Mouse (Mus musculus) heart, postnatal 0 days (tissue): Measurements from ENCODE around the gene Tesk2. TPM values are rescaled to one million over a fixed set of nuclear protein-coding genes. Genes with fewer than 3 reads are reported as not detected.

ENCODE experiments used
- ATAC-seq: fragments of 200-750 bp; cut with Nextera tagmentation; 2 replicates; pipeline ENCODE4 v1.8.0; 2017; ENCODE audit warnings: low read depth, moderate number of reproducible peaks, moderate library complexity; ENCODE audit not compliant: insufficient read depth
- DNase-seq: peaks from one replicate; pipeline ENCODE4 v3.0.0-alpha.2; 2016; ENCODE audit warnings: low spot score
- H3K27ac ChIP-seq: fragments of 300-500 bp; sonication (generic); 2 replicates; pipeline ENCODE4 v1.5.1; 2014; ENCODE audit warnings: low read depth, mild to moderate bottlenecking
- H3K27me3 ChIP-seq: fragments of 300-500 bp; sonication (generic); 2 replicates; pipeline ENCODE4 v1.6.1; 2014; ENCODE audit warnings: low read length, mixed read lengths; ENCODE audit not compliant: control insufficient read depth, insufficient read depth
- H3K36me3 ChIP-seq: fragments of 300-500 bp; sonication (generic); replicated peaks from 2 replicates; pipeline ENCODE4 v1.6.1; 2014; ENCODE audit warnings: low read length, mixed read lengths; ENCODE audit not compliant: control insufficient read depth, insufficient read depth
- H3K4me1 ChIP-seq: fragments of 300-500 bp; sonication (generic); 2 replicates; pipeline ENCODE4 v1.6.1; 2014; ENCODE audit warnings: antibody characterized with exemption; ENCODE audit not compliant: control insufficient read depth, insufficient read depth
- H3K4me2 ChIP-seq: fragments of 300-500 bp; sonication (generic); 2 replicates; pipeline ENCODE4 v1.6.1; 2014; ENCODE audit warnings: low read depth, mild to moderate bottlenecking, low read length, moderate library complexity
- H3K4me3 ChIP-seq: fragments of 300-500 bp; sonication (generic); 2 replicates; pipeline ENCODE4 v1.5.1; 2014; ENCODE audit warnings: low read depth, low read length
- H3K9ac ChIP-seq: fragments of 300-500 bp; sonication (generic); replicated peaks from 2 replicates; pipeline ENCODE4 v1.6.1; 2014; ENCODE audit warnings: low read depth, low read length, mixed read lengths
- H3K9me3 ChIP-seq: fragments of 300-500 bp; sonication (generic); replicated peaks from 2 replicates; pipeline ENCODE4 v1.6.1; 2016; ENCODE audit warnings: low read length; ENCODE audit not compliant: control insufficient read depth
- CTCF ChIP-seq: IDR thresholded peaks from 2 replicates; pipeline ENCODE4 v1.5.1; 2016; ENCODE audit warnings: antibody characterized with exemption, control low read depth, low read depth
- EP300 ChIP-seq: IDR thresholded peaks from 2 replicates; pipeline ENCODE4 v1.6.1; 2016; ENCODE audit warnings: antibody characterized with exemption, low read depth
- WGBS: fragments of 180-500 bp; shearing (Covaris S2); extraction: QIAGEN DNeasy Blood & Tissue Kit; methylation state at CpG from one replicate; pipeline ENCODE4 v1.1.7; 2014; 5-methylcytosine and 5-hydroxymethylcytosine counted together
- polyA plus RNA-seq: library from polyadenylated mRNA; unstranded; fragments of >200 nt; fragmentation: Nextera tagmentation; extraction: Ambion mirVana; gene quantifications from 2 replicates; pipeline ENCODE4 v1.2.1, GENCODE M21; 2015
- total RNA-seq: library from RNA; depleted of rRNA; stranded (reverse); fragments of >200 nt; gene quantifications from 2 replicates; pipeline ENCODE4 v1.2.3, GENCODE M21; 2014; ENCODE audit warnings: low replicate concordance

Gene Tesk2
- total and polyA plus RNA-seq, 2 experiments from 2014 or later: 1.3 to 2.3 TPM

- Histone ChIP-seq H3K27ac (no peak overlapping the region), H3K9ac (no peak overlapping the region), H3K4me1 (no peaks in the 10 kb centered on the region), H3K27me3 (no peaks in the 10 kb centered on the region), H3K4me3 (no peak overlapping the region), H3K4me2 (no peak overlapping the region), H3K36me3 (no peaks in the 10 kb centered on the region), H3K9me3 (no peaks in the 10 kb centered on the region)
- ATAC-seq: no peak
- no peak for DNase-seq
- 79% methylated on average over 3 of the region's 3 CpGs for WGBS
- no peak for TF ChIP-seq EP300
- no peak for TF ChIP-seq CTCF
Measured at GRCm38 (mm10) chr4:116727401-116727800, 6.7 kb downstream of the Tesk2 start.

- TF ChIP-seq CTCF (no peak), EP300 (no peak)
- Histone ChIP-seq H3K4me3 (no peak overlapping the region), H3K9ac (no peak overlapping the region), H3K9me3 (no peaks in the 10 kb centered on the region), H3K4me1 (no peaks in the 10 kb centered on the region), H3K27ac (no peak overlapping the region), H3K27me3 (no peaks in the 10 kb centered on the region), H3K4me2 (no peak overlapping the region), H3K36me3 (no peaks in the 10 kb centered on the region)
- no peak for ATAC-seq
- WGBS: 92% methylated on average over 3 of the region's 3 CpGs
- no peak for DNase-seq
Measured at GRCm38 (mm10) chr4:116729532-116729931, 8.8 kb downstream of the Tesk2 start.

- no peak overlapping the region for H3K4me2 ChIP-seq
- no peaks in the 10 kb centered on the region for H3K27me3 ChIP-seq
- H3K27ac ChIP-seq: no peak overlapping the region
- no peak overlapping the region for H3K9ac ChIP-seq
- TF ChIP-seq EP300 (no peak), CTCF (no peak)
- no peaks in the 10 kb centered on the region for H3K36me3 ChIP-seq
- WGBS: 27% methylated on average over 9 of the region's 9 CpGs
- no peaks in the 10 kb centered on the region for H3K4me1 ChIP-seq
- H3K9me3 ChIP-seq: no peaks in the 10 kb centered on the region
- no peak overlapping the region for H3K4me3 ChIP-seq
- no peak for DNase-seq
- ATAC-seq: no peak
Measured at GRCm38 (mm10) chr4:116731077-116731476, 10.3 kb downstream of the Tesk2 start.

- 63% methylated on average over 5 of the region's 5 CpGs for WGBS
- Histone ChIP-seq H3K27ac (no peak overlapping the region), H3K4me3 (no peak overlapping the region), H3K4me1 (no peaks in the 10 kb centered on the region), H3K4me2 (no peak overlapping the region), H3K9ac (no peak overlapping the region), H3K9me3 (no peaks in the 10 kb centered on the region), H3K27me3 (no peaks in the 10 kb centered on the region), H3K36me3 (no peaks in the 10 kb centered on the region)
- ATAC-seq: no peak
- no peak for DNase-seq
- TF ChIP-seq EP300 (no peak), CTCF (no peak)
Measured at GRCm38 (mm10) chr4:116732355-116732754, 11.6 kb downstream of the Tesk2 start.

- Histone ChIP-seq H3K27ac (no peak overlapping the region), H3K36me3 (no peaks in the 10 kb centered on the region), H3K4me1 (no peaks in the 10 kb centered on the region), H3K9ac (no peak overlapping the region), H3K4me3 (no peak overlapping the region), H3K4me2 (no peak overlapping the region), H3K27me3 (no peaks in the 10 kb centered on the region), H3K9me3 (no peaks in the 10 kb centered on the region)
- WGBS: 71% methylated on average over 2 of the region's 2 CpGs
- no peak for ATAC-seq
- DNase-seq: no peak
- TF ChIP-seq CTCF: no peak
- TF ChIP-seq EP300: no peak
Measured at GRCm38 (mm10) chr4:116734996-116735395, 14.2 kb downstream of the Tesk2 start.

- H3K4me2 ChIP-seq: no peak overlapping the region
Measured at GRCm38 (mm10) chr4:116738972-116739751, 18.4 kb downstream of the Tesk2 start.

More at GRCm38 (mm10) chr4:116738972-116739751, 18.4 kb downstream of the Tesk2 start:
- no peaks in the 10 kb centered on the region for H3K4me1 ChIP-seq
- no peak overlapping the region for H3K9ac ChIP-seq
- H3K9me3 ChIP-seq: no peaks in the 10 kb centered on the region
- TF ChIP-seq CTCF: no peak
- TF ChIP-seq EP300: no peak
- no peak overlapping the region for H3K4me3 ChIP-seq
- no peak for ATAC-seq
- no peak overlapping the region for H3K27ac ChIP-seq
- DNase-seq: no peak
- H3K36me3 ChIP-seq: no peaks in the 10 kb centered on the region
- no peaks in the 10 kb centered on the region for H3K27me3 ChIP-seq
- WGBS: 43% methylated on average over 9 of the region's 9 CpGs
